Mouse (Mus musculus): ENCODE data around the gene Grb14. TPM values are rescaled to one million over a fixed set of nuclear protein-coding genes. Genes with fewer than 3 reads are reported as not detected.

Grb14 gene
- total RNA-seq, 1 experiment from 2014 or later, result 4.0 TPM

DNA sequence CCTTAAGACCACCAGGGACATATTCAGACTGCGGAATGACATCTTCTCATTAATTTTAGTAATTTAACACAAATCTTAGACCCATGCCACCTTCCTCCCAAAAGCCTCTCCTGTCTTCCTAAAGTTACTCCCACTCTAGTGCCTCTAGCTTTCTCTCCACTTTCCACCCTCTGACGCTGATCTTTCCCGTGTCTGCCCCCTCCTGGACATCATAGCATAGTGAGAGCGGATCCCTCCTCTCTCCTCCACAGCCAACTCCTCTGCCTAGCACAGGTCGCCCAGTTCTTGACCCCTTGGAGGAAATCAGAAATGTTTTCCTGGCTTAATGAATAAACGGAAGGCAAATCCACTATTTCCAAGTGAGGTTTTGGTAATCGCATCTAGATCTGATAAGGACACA lies 131.6 kb downstream of the Grb14 start:
- no peak for ATAC-seq (replicated peaks; ENCODE audit: low read depth, poor library complexity, severe bottlenecking)

DNA sequence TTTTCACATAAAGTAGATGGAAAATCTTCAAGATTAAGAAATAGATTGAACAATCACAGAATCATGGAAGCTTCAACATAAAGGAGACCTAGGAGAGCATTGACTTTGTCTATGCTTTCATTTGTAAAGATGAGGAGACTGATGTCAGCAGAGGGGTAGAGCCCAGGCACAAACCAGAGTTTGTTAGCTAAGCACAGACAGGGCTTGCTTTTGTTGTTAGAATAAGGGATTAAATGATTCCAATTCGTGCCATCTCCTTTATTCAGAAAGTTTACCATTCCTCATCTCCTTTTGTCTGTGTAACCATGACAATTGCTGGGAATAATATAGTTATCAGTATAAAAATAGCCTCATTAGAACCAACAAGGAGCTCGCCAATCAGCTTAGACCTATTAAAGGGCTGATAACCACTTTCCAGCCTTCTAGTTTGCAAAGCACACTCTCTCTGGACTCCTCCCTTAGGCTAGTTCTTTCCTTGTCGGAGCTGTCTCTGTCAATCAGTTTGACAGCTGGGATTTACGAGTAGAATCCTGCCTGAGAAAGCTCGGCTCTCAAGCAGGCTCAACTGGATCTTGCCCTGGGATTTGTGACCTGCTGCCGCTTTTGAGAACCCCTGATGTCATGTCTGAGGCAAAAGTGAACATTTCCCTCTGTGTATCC lies 137.6 kb downstream of the Grb14 start:
- ATAC-seq (replicated peaks; ENCODE audit: low read depth, poor library complexity, severe bottlenecking), result no peak

DNA sequence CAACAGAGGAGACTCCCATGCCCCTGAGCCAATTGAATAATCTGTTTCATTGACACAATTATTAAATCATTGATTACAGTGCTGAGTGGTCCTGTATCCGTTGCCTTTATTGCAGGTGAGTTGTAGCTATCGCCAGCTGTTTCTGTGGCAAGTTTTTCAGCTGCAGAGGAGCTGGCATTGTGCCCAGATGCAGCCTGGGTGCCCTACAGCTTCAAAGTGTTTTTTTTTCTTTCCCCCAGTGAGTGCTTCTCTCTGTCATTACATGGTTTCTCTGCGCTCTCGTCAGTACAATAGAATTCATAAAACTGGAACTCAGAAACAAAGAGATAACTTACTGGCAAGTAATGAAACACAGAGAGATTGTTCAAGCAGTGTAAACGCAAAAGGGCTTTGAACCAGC lies 139.1 kb downstream of the Grb14 start:
- ATAC-seq (replicated peaks; ENCODE audit: low read depth, poor library complexity, severe bottlenecking), result no peak

DNA sequence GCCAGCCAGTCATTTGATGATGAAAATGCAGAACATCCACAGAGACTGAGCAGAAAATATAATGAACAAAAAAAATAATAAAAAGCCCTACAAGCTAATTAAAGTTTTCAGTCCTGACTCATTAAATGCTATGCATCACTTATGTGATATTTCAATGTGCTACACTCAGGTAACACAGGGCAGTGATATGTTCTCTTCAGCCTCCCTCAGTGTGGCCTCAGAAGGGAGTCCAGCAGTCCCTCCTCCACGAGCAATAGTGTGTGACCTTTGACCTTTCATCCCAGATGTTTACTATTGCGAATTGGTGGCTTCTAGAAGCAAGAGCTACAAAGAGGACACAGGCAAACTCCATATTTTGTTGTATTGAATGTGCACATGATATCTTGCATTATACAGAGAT lies 146.5 kb downstream of the Grb14 start:
- ATAC-seq (replicated peaks; ENCODE audit: low read depth, poor library complexity, severe bottlenecking), result no peak

Other genes with a start within 250 kb of the Grb14 start
- gene Cobll1, start 214.4 kb upstream of the Grb14 start, total RNA-seq (2017), result 3.9 and 6.9 TPM in 2 replicates

Data from common myeloid progenitor, adult 5-6 weeks (primary cell).